Mouse (Mus musculus): Measurements from ENCODE around the gene Siglecf.

Siglecf gene

DNA sequence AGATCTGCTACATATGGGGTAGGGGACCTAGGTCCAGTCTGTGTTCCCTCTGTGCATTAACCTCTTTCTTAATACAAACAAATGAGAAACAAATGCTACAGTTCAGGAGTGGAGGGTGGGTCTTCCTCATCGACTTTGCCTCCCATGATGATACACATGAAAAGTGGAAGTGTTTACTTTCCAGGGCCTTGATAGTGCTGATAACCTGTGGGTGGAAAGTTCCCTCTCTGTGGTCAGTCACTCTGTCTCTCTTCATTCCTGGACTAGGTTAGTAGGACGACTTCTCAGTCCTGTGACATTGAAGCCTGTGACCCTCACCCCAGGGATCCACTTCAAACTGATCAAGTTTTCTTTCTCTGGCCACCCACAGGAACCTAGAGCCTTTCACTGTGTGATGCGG lies at the start of gene Siglecf:
Gene Siglecf (plus strand): TSS at position 188 of the 400 bp plus-strand sequence.
- no peak for DNase-seq

DNA sequence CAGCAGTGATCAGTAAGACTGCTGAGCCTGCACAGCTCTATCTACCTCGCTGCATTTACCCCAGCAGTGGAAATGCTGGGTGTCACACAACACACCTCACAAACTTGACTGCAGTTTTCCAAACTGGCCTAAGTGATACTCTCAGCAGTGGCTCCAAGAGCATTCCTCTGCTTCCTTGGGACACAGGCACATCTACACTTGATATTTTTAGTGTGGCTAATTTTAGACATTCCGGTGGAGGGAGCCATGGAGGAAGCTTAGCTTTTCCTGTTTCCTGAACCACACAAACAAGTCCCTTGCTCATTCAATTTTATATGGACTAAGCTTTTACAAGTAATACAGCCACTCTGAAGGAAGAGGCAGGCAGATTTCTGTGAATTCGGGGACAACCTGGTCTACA lies 45.9 kb upstream of the Siglecf start:
- peak in 1 of 2 experiments; percentile 19 for DNase-seq

DNA sequence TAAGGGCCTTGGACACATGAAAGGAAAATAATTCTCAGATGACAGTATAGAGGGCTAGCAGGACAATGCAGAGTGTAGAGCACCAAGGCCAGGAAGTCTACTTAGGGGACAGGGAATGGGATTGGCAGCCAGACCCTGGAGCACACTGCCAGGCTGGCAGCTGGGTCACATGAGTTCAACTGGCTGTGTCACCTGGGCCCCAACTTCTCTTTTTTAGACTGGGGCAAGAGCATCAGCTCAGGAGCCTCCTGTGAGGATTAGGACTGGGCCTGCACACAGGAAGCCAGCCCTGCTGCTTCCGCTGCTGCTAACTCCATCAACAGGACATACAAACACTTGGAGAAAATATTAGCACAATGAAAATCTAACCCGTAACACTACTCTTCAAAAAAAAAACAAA lies 42.1 kb upstream of the Siglecf start:
- DNase-seq = peak in 1 of 2 experiments; percentile 26

DNA sequence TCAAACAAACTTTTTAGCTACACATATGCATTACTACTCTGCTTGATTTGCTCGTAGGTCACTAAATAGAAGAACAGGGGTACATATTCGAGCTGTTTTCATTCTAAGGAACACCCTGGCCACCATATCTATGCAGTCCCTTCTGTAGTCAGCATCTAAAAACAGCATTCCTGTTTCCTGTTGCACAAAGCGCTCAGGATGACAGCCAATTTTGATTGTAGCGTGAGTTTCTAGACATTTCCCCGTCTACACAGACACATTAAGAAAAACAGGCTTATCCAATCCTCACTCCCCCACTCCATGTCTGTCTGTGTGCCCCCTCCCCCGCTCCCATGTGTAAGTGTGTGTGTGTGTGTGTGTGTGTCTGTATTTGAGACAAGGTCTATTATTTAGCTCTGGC lies 39.5 kb upstream of the Siglecf start:
- DNase-seq = no peak

DNA sequence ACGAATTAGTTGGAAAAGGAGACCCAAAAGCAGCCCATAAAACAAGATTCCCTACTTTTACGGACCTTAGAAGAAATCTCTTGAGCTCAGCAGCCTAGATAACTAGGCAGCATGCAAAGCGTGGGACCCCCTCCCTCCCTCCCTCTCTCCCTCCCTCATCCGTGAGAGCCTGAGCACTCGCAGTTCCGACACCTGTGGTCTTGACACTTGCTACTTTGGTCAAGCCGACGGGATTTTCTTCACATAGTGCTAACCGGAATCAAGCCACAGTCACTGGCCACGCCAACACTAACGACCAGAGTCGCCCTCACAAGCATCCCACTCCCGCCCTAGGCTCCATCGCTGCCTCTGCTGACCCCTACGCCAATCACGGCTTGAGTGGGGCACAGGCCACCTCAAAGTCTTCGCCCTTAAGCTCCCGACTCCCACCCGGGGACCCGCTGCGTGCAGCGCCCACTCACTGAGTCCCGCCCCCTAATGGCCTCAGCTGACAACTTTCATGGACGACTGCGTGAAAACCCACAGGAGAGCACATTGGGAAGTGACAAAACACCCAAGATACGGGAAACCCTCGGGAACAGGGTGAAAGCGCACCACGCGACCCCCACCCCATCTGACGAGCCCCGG lies 38.6 kb upstream of the Siglecf start:
- DNase-seq = no peak

DNA sequence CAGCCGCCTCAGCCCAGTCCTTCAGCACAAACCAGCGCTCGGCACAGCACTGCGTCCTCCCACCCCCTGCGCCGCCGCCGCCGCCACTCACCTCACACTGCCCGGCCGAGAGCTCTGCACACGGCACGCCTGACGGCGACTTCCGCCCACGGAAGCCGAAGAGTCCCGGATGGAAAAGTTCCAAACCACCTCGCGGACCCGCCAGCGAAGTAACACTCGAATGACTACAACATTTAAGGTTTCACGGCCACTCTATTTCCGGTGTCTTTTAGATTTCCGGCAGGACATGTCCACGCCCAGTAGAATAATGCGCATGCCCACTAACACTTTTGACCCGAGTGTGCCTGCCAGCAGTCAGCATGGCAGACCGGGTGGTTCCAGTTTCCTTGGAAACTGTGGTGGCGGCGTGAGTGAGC lies 38.1 kb upstream of the Siglecf start, which contains the start of gene Zfp715:
Gene Zfp715 (minus strand): TSS at position 282 of the 416 bp plus-strand sequence.
- peak; percentile 95 to 96 for DNase-seq

DNA sequence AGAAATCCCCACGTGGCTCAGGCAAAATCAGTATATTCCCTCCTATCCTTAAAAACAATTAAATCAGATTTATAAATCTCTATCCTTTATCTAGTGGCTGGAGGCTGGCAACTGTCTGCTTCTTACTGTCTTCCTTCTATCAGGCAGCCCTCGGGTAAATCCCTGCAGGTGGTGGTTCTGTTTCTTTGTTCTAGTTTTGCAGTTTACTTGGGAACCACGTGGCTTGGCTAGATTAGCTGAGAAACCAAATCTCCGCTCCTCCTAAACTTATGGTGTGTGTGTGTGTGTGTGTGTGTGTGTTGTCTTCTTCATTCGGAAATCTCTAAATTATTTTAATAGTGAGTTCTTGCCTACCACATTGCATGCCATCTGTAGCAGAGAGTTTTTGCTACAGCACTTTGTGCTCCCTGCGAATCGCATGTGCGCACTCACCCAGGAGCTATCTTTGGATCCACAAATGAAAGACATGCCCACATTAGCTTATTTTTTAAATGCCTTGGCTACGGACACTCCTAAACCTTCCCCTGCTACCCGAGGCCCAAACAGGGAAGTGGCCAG lies 24.8 kb upstream of the Siglecf start:
- no peak for DNase-seq

DNA sequence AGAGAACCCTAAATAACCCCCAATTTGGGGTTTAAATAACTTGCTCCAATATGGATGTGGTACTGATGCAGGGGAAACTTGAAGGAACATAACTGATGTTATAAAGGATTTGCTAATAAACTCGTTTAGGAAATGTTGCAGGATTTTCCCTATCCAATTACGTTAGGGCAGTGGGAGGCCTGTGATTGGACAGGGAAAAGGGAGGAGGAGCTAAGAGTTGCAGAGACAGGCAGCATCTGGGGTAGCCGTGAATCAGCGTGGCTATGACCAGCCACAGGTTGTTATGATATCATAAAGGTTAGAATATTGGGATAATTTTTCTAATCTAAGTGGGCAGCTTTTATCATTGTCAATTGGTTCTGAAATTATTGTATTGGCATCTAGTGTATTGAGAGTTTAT lies 23.0 kb upstream of the Siglecf start:
- DNase-seq = no peak

DNA sequence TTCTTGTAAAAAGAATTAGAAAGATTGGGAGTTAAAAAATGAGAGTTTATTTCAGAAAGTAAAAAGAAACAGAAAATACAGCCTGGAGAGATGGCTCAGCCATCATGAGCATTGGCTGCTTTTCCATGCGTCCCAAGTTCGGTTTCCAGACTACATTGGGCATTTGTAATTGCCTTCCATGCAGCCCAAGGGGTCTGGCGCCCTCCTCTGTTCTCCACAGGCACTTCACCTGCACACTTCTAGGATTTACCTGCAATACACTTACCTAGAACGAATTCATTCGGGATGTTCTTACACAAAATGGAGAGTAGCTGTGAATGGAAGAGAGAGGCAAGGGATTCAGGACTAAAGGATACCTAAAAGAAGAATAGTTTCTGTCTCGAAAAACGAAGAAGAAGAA lies 17.9 kb upstream of the Siglecf start:
- peak in 1 of 2 experiments; percentile 26 for DNase-seq

DNA sequence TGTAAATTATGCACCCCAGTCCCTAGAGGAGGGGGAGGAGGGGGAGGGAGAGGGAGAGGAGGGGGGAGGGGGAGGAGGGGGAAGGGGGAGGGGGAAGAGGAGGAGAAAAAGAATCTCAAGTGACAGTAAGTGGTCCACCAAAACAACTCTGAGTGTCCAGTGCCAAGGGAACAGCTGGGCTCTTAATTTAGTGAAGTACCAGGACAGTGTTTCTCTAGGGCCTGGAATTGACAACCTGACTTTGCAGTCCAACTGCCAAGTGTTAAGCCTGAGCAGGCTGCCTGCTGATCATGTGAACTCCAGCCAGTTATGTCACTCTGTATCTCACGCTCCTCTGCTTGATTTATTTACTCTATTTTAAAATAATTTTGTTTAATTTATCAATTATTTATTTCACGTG lies 17.2 kb upstream of the Siglecf start:
- DNase-seq = no peak

DNA sequence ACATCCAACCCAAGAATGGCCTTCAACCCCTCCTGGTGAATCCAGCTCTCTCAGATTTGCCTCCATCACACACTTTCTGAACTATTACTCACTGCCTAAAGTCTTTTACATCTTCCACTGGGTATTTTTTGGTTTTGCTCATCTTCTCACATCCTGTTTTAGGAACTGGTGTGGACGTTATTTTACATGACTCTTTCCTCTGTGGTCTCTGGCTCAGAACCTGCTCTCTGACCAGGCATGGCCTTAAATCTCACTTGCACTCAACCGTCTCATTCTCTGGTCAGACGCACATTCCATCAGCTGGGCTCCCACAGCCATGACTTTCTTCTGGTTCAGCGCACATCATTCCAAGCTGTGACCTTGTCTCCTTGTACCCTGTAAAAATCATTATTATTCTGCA lies 10.4 kb upstream of the Siglecf start:
- DNase-seq = no peak

DNA sequence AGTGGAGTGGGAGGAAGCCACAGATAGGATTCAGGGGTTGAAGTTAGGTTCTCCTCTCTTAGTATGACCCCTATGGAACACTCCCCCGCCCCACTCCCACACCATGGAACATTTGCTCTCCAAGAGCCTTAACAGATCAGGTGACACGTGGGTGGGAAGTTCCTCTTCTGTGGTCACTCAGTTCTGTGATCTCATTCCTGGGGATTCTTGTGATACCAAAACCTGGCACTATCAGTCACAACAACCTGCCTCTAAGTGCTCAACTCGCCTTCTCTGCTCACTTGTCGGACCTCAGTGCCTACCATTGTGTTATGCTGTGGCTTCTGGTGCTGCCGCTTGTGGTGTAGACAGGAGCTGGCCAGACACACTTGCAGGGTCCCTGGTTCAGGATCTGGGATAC lies 8.0 kb upstream of the Siglecf start:
- no peak for DNase-seq

DNA sequence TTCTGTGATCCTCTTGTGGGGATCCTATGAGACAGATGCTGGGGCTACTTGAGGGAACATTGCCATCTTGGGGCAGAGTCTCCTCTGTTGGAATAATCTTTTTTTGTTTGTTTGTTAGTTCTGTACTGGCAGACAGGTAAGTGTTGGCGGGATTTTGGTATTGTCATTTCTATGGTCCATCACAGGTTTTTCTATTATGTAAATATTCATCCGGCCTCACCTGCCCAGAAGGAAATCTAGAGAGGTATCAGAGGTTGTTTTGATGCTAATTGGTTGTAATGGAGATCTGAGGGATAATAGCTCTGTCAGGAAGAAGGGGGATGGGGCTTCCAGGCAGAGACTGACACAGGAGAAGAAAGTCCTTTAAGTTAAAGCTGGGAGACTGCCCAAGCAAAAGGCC lies 7.1 kb upstream of the Siglecf start:
- no peak for DNase-seq

DNA sequence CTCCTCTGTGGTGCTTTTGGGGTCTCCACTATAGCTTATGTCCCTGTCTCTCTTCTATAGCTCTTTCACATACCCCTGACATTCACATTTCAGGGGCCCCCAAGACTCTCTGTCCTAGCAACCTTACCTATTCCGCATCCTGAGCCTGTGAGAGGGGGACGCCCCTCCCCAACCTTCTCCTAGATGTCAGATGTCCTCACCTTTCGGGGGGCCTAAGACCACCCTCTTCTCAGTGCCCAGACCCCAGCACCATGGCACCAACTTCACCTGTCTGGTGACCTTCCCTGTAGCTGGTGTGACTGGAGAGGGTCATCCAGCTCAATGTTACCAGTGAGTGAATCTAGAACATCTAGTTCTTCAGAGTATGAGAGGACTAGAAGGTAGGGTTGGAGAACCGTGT lies 6.7 kb upstream of the Siglecf start:
- DNase-seq = no peak

DNA sequence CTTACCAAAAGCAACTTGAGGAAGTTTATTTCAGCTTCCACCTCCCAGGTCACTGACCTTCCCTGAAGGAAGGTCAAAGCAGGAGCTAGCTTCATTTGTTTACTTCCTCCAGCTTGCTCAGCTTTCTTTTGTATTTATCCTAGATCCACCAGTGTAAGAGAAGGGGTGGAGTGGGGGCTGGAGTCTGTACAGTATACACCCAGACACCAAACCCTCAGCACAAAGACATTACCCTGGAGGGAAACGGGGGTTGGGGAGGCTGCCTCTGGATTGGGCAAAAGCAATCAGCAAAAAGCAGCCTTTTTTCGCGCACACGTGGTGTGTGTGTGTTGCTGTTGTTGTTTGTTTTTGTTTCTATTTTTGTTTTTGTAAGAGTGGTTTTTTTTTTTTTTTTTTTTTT lies 5.0 kb upstream of the Siglecf start:
- DNase-seq = no peak

DNA sequence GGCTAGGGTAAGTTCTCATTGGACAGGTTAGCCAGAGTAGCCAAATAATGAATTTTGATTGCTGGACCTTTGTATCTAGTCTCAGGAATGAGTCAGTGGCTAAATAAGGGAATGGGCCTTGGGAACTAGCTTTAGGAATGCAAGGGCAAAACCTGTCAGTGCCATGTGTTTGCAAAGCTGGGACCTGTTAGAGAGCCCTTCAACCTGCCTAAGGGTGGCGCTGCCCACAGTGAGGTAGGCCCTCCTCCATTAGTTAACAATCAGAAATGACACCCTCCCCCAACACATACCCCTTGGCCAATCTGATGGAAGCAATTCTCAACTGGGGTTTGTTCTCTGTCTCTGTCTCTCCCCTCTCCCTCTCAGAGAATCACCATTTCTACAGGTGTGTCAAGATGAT lies 4.6 kb upstream of the Siglecf start:
- DNase-seq = no peak

DNA sequence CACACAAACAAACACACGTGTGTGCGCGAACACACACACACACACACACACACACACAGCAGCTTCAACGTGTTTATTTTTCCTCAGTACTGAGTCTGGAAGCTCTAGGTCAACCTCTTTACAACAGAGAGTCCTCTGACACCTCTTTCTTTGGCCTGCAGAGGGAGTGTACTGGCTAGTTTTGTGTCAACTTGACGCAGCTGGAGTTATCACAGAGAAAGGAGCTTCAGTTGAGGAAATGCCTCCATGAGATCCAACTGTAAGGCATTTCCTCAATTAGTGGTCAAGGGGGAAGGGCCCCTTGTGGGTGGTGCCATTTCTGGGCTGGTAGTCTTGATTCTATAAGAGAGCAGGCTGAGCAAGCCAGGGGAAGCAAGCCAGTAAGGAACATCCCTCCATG lies 1.5 kb upstream of the Siglecf start:
- peak; percentile 30 to 45 for DNase-seq

DNA sequence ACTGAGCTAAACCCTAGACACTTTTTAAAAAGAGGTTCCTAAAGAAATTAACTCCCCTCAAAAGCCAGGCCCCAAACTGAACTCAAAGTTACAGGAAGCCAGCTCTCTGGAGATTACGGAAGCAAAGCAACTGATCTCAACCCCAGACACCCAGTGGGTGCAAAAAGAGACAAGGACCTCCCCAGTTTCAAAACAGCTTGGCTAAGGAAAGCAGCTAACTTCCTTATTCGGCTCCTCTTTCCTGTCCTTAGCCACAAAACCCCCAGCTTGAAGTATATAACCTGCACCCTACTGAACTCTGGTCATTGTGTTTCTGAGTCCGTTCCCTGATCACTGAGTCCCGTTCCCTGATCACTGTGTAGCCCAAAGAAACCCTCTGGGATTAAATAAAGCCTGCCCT lies 2.0 kb downstream of the Siglecf start:
- DNase-seq = peak in 1 of 2 experiments; percentile 30

DNA sequence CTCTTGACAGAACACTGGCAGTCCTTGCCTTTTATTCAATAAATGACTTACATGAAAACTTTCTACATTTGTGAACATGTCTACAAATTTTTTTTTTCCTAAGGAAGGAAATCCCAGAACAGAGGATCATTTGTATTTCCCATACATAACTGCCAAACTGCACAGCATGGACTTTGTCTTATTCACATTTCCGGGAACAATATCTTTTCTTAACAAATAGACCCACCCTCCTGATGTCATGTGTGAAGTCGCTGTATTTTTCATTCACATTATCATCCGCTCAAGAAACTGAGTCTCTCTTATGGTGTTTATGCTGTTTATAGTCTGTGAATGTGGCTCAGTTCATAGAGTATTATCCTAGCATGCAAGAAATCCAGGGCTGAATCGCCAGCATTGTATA lies 2.6 kb downstream of the Siglecf start:
- no peak for DNase-seq

DNA sequence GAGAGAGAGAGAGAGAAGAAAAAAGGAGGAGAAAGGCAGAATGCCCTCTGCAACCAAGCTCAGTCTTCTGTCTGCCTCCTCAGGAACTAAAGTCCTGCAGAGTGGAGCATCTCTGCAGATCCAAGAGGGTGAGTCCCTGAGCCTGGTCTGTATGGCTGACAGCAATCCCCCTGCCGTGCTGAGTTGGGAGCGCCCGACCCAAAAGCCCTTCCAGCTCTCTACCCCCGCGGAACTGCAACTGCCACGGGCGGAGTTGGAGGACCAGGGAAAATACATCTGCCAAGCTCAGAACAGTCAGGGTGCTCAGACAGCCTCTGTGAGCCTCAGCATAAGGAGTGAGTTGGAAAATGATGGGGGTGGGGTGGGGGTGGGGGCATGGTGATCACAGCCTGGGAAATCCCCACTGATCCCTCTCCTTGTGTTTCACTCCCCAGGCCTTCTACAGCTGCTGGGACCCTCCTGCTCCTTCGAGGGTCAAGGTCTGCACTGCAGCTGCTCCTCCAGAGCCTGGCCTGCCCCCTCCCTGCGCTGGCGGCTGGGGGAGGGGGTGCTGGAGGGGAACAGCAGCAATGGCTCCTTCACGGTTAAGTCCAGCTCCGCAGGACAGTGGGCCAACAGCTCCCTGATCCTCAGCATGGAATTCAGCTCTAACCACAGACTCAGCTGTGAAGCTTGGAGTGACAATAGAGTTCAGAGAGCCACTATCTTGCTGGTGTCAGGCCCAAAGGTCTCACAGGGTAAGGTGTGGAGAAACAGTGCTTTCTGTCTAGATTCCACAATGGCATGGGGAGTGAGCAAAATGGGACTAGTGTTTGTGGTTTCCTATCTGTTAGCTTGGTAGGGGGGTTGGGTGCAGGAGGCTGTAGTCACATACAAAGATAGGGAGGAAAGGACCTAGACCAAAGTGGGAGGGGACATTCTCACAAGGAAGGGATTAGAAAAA lies 4.0 kb downstream of the Siglecf start:
- DNase-seq = no peak

DNA sequence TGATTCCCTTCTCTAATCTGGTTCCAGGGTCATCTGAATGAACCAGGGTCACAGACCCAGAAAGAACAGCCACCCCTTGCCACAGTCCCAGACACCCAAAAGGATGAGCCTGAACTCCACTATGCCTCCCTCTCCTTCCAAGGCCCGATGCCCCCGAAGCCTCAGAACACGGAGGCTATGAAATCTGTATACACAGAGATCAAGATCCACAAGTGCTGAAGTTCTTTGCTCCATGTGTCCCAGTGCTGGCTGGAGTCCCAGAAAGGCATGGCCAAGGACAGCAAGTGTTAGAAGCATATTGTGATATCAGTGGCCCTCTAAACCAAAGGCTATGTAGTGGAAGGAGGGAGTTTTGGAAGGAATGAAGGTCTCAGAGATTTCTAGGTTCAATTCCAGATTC lies 7.4 kb downstream of the Siglecf start:
- DNase-seq = no peak

DNA sequence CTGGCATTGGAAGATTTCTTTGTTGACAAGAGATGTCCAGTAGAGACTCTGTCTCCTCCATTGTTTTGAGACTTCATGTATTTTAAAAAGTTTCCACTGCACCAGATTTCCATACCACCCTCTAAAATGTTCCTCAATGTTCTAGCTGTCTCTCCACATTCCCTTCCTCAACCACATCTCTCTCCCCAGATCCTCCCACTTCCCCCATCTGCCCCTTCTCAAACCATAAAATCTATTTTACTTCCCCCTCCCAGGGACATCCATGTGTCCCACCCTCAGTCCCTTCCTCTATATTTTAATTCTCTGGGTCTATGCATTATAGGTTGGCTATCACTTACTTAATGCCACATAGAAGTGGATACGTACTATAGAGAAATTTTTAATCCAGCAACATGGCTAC lies 10.3 kb downstream of the Siglecf start:
- no peak for DNase-seq

DNA sequence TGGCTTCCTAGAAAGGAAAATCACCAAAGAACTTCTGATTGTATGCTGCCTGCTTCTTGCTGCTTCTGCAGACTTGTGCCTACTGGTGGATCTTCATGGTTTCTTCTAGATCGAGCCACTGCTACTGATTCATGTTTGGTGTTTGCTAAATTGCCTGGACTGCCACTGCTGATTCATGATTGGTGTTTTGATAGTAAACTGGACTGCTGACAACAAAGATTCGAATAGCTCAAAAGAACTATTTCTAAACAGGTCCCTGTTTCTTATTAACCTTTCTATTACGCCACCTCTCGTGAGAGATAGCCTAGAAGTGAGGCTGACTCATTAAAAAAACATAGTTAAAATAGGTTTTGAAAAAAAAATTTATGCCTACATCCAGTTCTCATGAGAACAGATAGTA lies 10.9 kb downstream of the Siglecf start:
- DNase-seq = no peak

DNA sequence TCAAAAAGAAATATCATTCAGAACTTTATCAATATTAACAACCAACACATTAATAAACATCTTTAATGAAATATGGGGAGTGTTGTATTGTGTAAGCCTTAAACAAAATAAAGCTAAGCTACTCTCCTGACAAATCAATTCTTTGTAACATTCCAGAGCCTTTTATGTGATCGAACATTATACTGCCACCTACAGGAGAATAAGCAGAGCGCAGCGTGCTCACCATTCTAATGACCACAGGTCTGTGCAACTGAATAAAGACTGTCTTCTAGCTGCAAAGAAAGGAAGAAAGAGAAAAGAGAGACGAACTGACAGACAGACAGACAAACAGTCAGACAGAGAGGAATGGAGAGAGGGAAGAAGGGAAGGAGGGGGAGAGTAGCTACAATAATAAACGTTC lies 27.1 kb downstream of the Siglecf start:
- peak in 1 of 2 experiments; percentile 25 for DNase-seq
